Comparison of ENCODE assay signal across 10 mouse cellular contexts in the genomic region with DNA sequence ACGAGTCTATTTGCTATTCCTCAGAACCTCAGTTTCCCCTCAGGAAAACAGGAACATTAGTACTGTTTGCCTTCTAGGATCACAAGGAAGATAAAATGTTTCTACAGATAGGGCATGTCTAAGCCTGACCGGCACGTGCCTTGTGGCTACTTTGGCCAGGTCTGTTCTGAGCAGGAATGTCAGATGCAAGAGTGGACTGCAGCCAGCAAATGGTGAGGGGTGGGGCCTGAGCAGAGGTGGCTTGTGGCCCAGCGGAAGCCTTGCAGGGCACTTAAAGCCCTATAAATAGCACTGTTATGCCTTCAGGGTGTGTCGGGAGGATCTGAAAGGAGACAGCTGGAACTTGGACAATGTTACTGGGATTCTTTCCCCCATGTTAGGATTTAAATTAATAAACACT. TPM values are rescaled to one million over a fixed set of nuclear protein-coding genes. Genes with fewer than 3 reads are reported as not detected.
DNase-seq lines count a peak whose midpoint lies in the region; ATAC-seq lines count a peak whose summit lies in the region.
"Had no signal": no experiment of that assay in that cellular context is flagged by ENCODE, and none has a peak within 500 bp of the region (broad histone marks: within the 10 kb centered on the region; RNA-seq: fewer than 3 reads in every experiment).

No protein-coding gene starts in this region.

- DNase-seq in 3T3-L1 (ENCODE audit: low read depth, low spot score) (peak; percentile 92), adipocyte (ENCODE audit: low spot score) (peak; percentile 70)
- DNase-seq in heart, postnatal 10 days = peak; percentile 90 to 92
- peak; percentile 86 to 90 for DNase-seq in lung, adult 18-20 months
- no peak for DNase-seq in cerebellum, adult 11-12 months
- no peak for DNase-seq in midbrain, embryonic 10.5 days (ENCODE audit: low spot score)
- no peak for DNase-seq in embryo, embryonic 10.5 days (ENCODE audit: low spot score)
- DNase-seq: cerebellum, adult 9-10 months had no signal

- H3K4me1 ChIP-seq in midbrain, embryonic 10.5 days = peaks cover 45% of the 10 kb centered on the region

- ATAC-seq in monocyte, adult 5-6 weeks (replicated peaks; ENCODE audit: insufficient number of reproducible peaks, low FRiP score, low TSS enrichment, poor library complexity, severe bottlenecking) = no peak

- H3K27ac ChIP-seq in midbrain, embryonic 10.5 days (replicated peaks) = no peak overlapping the region

- no peaks in the 10 kb centered on the region for H3K36me3 ChIP-seq in midbrain, embryonic 10.5 days

- no peaks in the 10 kb centered on the region for H3K9me3 ChIP-seq in midbrain, embryonic 10.5 days (replicated peaks)

- 70% methylated on average over 5 of the region's 5 CpGs for WGBS in midbrain, embryonic 10.5 days

- intact Hi-C loops in heart, postnatal 10 days (cut with DNase I) = loop anchor here (5.0 kb wide), 1 partner anchor 204 kb away; no protein-coding TSS in a partner anchor

- H3K27me3 ChIP-seq in midbrain, embryonic 10.5 days (ENCODE audit: low read depth, poor library complexity, severe bottlenecking) = peaks cover 80% of the 10 kb centered on the region

- H3K4me3 ChIP-seq in midbrain, embryonic 10.5 days = no peak overlapping the region

RNA-seq across cellular contexts. Expression of a gene that starts 1.8 kb away (rescaled TPM):
- under 1 TPM; 0.19 to 0.20 TPM for total RNA-seq in heart, postnatal 10 days (2021)
- 0.19 to 0.95 TPM in 2 of 3 replicates, not detected in the other for total RNA-seq in monocyte, adult 5-6 weeks (2017)
- 7.9 and 8.0 TPM in 2 replicates for polyA plus RNA-seq in midbrain, embryonic 10.5 days (2016; fragmentation: Nextera tagmentation; extraction: Ambion mirVana)

RNA-seq across cellular contexts. Expression of a gene that starts 11.1 kb away (rescaled TPM):
- 1 to 10 TPM in 1 of 2 experiments, under 1 TPM in 1; 0.62 to 1.4 TPM for total RNA-seq in heart, postnatal 10 days (2021)
- total RNA-seq in monocyte, adult 5-6 weeks (2017) = not detected in 3 replicates
- polyA plus RNA-seq in midbrain, embryonic 10.5 days (2016; fragmentation: Nextera tagmentation; extraction: Ambion mirVana) = 0.20 and 0.67 TPM in 2 replicates

RNA-seq across cellular contexts. Expression of a gene that starts 19.3 kb away (rescaled TPM):
- total RNA-seq in heart, postnatal 10 days (2021) = 1 to 10 TPM; 5.9 to 6.0 TPM
- 7.4 to 27.0 TPM (median 8.4 TPM) in 3 replicates for total RNA-seq in monocyte, adult 5-6 weeks (2017)
- 0.17 and 0.21 TPM in 2 replicates for polyA plus RNA-seq in midbrain, embryonic 10.5 days (2016; fragmentation: Nextera tagmentation; extraction: Ambion mirVana)

RNA-seq across cellular contexts. Expression of a gene that starts 21.7 kb away (rescaled TPM):
- total RNA-seq in heart, postnatal 10 days (2021) = not detected
- total RNA-seq in monocyte, adult 5-6 weeks (2017) = not detected in 3 replicates
- 0.20 TPM in 1 of 2 replicates, not detected in the other for polyA plus RNA-seq in midbrain, embryonic 10.5 days (2016; fragmentation: Nextera tagmentation; extraction: Ambion mirVana)
- total RNA-seq: layer of hippocampus, postnatal 14 days had no signal

RNA-seq across cellular contexts. Expression of a gene that starts 21.8 kb away (rescaled TPM):
- not detected for total RNA-seq in heart, postnatal 10 days (2021)
- total RNA-seq in monocyte, adult 5-6 weeks (2017) = not detected in 3 replicates
- polyA plus RNA-seq in midbrain, embryonic 10.5 days (2016; fragmentation: Nextera tagmentation; extraction: Ambion mirVana) = 0.68 and 0.99 TPM in 2 replicates

Comparison
In these comparisons a context has a peak if more than half of its experiments do, and no peak if none do; other contexts are left out.
1. DNase-seq: peak in 3T3-L1 (single experiment), adipocyte (single experiment), heart, postnatal 10 days (2 of 2) and lung, adult 18-20 months (2 of 2); none in cerebellum, adult 11-12 months (single experiment), midbrain, embryonic 10.5 days (single experiment) and embryo, embryonic 10.5 days (single experiment).